Mouse (Mus musculus) hindbrain, postnatal 0 days (tissue): ENCODE results near the gene Tenm4. TPM values are rescaled to one million over a fixed set of nuclear protein-coding genes. Genes with fewer than 3 reads are reported as not detected.

ENCODE experiments used
- ATAC-seq: fragments of 200-750 bp; cut with Nextera tagmentation; 2 replicates; pipeline ENCODE4 v1.8.0; 2017; ENCODE audit warnings: mild to moderate bottlenecking, moderate TSS enrichment, moderate library complexity
- DNase-seq: peaks from one replicate; pipeline ENCODE4 v3.0.0-alpha.2; 2015; ENCODE audit warnings: low spot score
- H3K27ac ChIP-seq: fragments of 300-500 bp; sonication (generic); 2 replicates; pipeline ENCODE4 v1.5.1; 2014; ENCODE audit warnings: mild to moderate bottlenecking
- H3K27me3 ChIP-seq: fragments of 300-500 bp; sonication (generic); 2 replicates; pipeline ENCODE4 v1.6.1; 2014; ENCODE audit warnings: low read length, mixed read lengths; ENCODE audit not compliant: insufficient read depth
- H3K36me3 ChIP-seq: fragments of 300-500 bp; sonication (generic); 2 replicates; pipeline ENCODE4 v1.6.1; 2014; ENCODE audit warnings: low read length, mixed read lengths; ENCODE audit not compliant: insufficient read depth
- H3K4me1 ChIP-seq: fragments of 300-500 bp; sonication (generic); 2 replicates; pipeline ENCODE4 v1.6.1; 2014; ENCODE audit warnings: antibody characterized with exemption, low read length, mixed read lengths; ENCODE audit not compliant: insufficient read depth
- H3K4me2 ChIP-seq: fragments of 300-500 bp; sonication (generic); 2 replicates; pipeline ENCODE4 v1.6.1; 2014; ENCODE audit warnings: low read depth, mild to moderate bottlenecking, low read length, moderate library complexity, mixed read lengths
- H3K4me3 ChIP-seq: fragments of 300-500 bp; sonication (generic); 2 replicates; pipeline ENCODE4 v1.5.1; 2014; ENCODE audit warnings: low read length
- H3K9ac ChIP-seq: fragments of 300-500 bp; sonication (generic); replicated peaks from 2 replicates; pipeline ENCODE4 v1.6.1; 2014; ENCODE audit warnings: mild to moderate bottlenecking, low read length, moderate library complexity, mixed read lengths
- H3K9me3 ChIP-seq: fragments of 300-500 bp; sonication (generic); 2 replicates; pipeline ENCODE4 v1.6.1; 2016; ENCODE audit warnings: low read length, mixed read lengths
- CTCF ChIP-seq: IDR thresholded peaks from 2 replicates; pipeline ENCODE4 v1.5.1; 2016; ENCODE audit warnings: antibody characterized with exemption, control low read depth, low read depth
- WGBS: fragments of 180-500 bp; shearing (Covaris S2); extraction: QIAGEN DNeasy Blood & Tissue Kit; methylation state at CpG from one replicate; pipeline ENCODE4 v1.1.7; 2014; 5-methylcytosine and 5-hydroxymethylcytosine counted together
- polyA plus RNA-seq: library from polyadenylated mRNA; unstranded; fragments of >200 nt; fragmentation: Nextera tagmentation; extraction: Ambion mirVana; gene quantifications from 2 replicates; pipeline ENCODE4 v1.2.1, GENCODE M21; 2015
- total RNA-seq: library from RNA; depleted of rRNA; stranded (reverse); fragments of >200 nt; gene quantifications from 2 replicates; pipeline ENCODE4 v1.2.3, GENCODE M21; 2014

The Tenm4 gene
- total and polyA plus RNA-seq, 2 experiments from 2014 or later, result 24.1 to 49.7 TPM

- TF ChIP-seq CTCF, result no peak
- ATAC-seq, result no peak
- Histone ChIP-seq H3K9me3 (no peaks in the 10 kb centered on the region), H3K27me3 (no peaks in the 10 kb centered on the region; the same call in 1 of the 2 replicates), H3K4me1 (no peaks in the 10 kb centered on the region), H3K4me3 (no peak overlapping the region), H3K27ac (no peak overlapping the region), H3K9ac (no peak overlapping the region), H3K4me2 (no peak overlapping the region), H3K36me3 (no peaks in the 10 kb centered on the region)
- 78% methylated on average over 6 of the region's 6 CpGs for WGBS
- peak; percentile 5 for DNase-seq
These were observed 203.1 kb downstream of the Tenm4 start for GRCm38 (mm10) chr7:96374004-96374663.

- 72% methylated on average over 6 of the region's 6 CpGs for WGBS
- no peaks in the 10 kb centered on the region for H3K4me1 ChIP-seq
- ATAC-seq, result no peak
These were observed 204.5 kb downstream of the Tenm4 start for GRCm38 (mm10) chr7:96375507-96375906.

GRCm38 (mm10) chr7:96383686-96384528 is 212.9 kb downstream of the Tenm4 start:
- Histone ChIP-seq H3K27me3 (no peaks in the 10 kb centered on the region), H3K4me1 (peaks cover 4% of the 10 kb centered on the region), H3K4me2 (no peak overlapping the region), H3K9ac (no peak overlapping the region), H3K27ac (peak overlapping the region; percentile 1; the same call in 1 of the 2 replicates), H3K4me3 (no peak overlapping the region), H3K36me3 (no peaks in the 10 kb centered on the region), H3K9me3 (no peaks in the 10 kb centered on the region)
- DNase-seq, result peak; percentile 37
- WGBS, result 18% methylated on average over 6 of the region's 6 CpGs
- TF ChIP-seq CTCF, result no peak
- ATAC-seq, result peak; percentile 66

More at GRCm38 (mm10) chr7:96375507-96375906, 204.5 kb downstream of the Tenm4 start:
- no peak for TF ChIP-seq CTCF
- H3K27ac ChIP-seq, result no peak overlapping the region
- no peak overlapping the region for H3K4me3 ChIP-seq
- H3K9me3 ChIP-seq, result no peaks in the 10 kb centered on the region
- H3K27me3 ChIP-seq, result no peaks in the 10 kb centered on the region; the same call in 1 of the 2 replicates
- no peaks in the 10 kb centered on the region for H3K36me3 ChIP-seq
- DNase-seq, result no peak
- no peak overlapping the region for H3K4me2 ChIP-seq
- no peak overlapping the region for H3K9ac ChIP-seq

GRCm38 (mm10) chr7:96384726-96385500 is 213.9 kb downstream of the Tenm4 start:
- Histone ChIP-seq H3K27ac (no peak overlapping the region), H3K9ac (no peak overlapping the region), H3K4me1 (peaks cover 4% of the 10 kb centered on the region), H3K9me3 (no peaks in the 10 kb centered on the region), H3K4me2 (no peak overlapping the region), H3K27me3 (no peaks in the 10 kb centered on the region), H3K36me3 (no peaks in the 10 kb centered on the region), H3K4me3 (no peak overlapping the region)
- TF ChIP-seq CTCF, result no peak
- ATAC-seq (no peak), DNase-seq (no peak)
- WGBS, result 75% methylated on average over 11 of the region's 11 CpGs

DNA sequence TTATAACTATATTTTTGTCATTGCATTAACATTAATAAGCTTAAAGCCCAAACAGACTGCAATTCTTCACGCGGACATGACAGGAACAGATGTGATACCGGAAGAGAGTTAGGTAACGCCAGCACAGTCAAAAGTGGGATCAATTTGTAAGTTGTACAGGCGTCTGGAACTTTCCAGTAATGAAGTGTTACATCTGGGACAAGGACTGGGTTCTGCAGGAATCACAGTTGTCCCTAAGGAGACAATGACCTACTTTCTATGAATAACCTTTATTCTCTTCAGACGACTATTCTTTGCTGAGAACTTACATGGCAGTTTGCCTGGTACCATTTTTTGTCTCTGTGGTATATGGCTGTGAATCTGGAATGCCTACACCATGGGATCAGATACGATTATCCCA is 214.8 kb downstream of the Tenm4 start:
- no peak for ATAC-seq
- no peak for DNase-seq
- H3K4me1 ChIP-seq, result peaks cover 4% of the 10 kb centered on the region
- no peaks in the 10 kb centered on the region for H3K36me3 ChIP-seq
- TF ChIP-seq CTCF, result no peak
- WGBS, result 66% methylated on average over 7 of the region's 7 CpGs
- H3K4me3 ChIP-seq, result no peak overlapping the region
- no peak overlapping the region for H3K9ac ChIP-seq
- no peaks in the 10 kb centered on the region for H3K27me3 ChIP-seq
- H3K9me3 ChIP-seq, result no peaks in the 10 kb centered on the region
- H3K4me2 ChIP-seq, result no peak overlapping the region
- no peak overlapping the region for H3K27ac ChIP-seq

DNA sequence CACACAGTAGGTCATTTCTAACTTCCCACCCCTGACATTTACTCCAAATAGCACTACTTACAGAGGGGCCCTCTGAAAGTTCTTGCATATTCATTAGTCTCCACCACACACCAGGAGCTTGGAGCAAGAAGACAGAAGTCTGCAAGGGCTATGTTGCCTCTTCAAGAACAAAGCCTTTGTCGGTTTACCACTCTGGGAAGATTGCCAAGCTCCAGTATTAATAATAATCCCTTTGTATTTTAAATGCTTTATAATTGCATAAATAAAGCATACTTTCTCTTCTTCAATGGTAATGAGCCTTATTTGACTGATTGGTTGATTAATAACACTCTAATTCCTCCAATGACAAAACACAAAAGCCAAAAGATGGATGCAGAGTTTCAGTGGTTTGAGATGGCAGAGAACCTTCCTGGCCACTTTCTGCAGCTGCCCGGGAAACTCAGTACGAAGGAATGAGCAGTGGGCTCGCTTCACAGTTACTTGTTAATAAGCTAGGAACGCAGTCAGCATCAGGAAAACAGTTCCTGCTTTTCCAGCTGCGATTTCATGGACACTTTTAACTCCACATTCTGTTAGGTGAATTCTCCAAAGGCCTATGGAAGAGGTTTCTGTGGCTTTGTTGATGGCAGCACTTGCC is 219.1 kb downstream of the Tenm4 start:
- Histone ChIP-seq H3K4me3 (no peak overlapping the region), H3K27me3 (no peaks in the 10 kb centered on the region), H3K4me2 (no peak overlapping the region), H3K4me1 (no peaks in the 10 kb centered on the region), H3K27ac (no peak overlapping the region), H3K9me3 (no peaks in the 10 kb centered on the region), H3K9ac (no peak overlapping the region), H3K36me3 (no peaks in the 10 kb centered on the region)
- DNase-seq (peak; percentile 53), ATAC-seq (peak; percentile 76)
- no peak for TF ChIP-seq CTCF
- 30% methylated on average over 6 of the region's 6 CpGs for WGBS
